In the genomic region with DNA sequence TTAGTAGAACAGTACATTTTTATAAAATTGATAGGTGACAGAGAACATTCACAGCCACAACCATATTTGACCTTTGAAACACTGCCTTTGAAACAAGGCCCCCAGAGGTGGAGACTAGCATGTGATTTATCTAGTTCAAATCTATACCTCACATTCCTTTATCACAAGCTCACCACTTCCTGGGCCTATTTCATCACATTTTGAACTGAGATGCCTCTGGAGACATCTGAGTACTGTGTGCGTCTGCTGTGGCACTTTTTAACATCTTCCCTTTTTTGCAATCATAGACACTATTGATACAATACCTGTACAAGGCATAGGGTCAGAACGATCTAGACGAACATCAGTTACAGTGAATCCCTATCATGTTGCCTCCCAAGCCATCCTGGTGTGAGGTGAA, we compare ENCODE assay signal across 21 mouse cellular contexts.
DNase-seq lines count a peak whose midpoint lies in the region; ATAC-seq and TF ChIP-seq lines count a peak whose summit lies in the region.
"Had no signal": no experiment of that assay in that cellular context is flagged by ENCODE, and none has a peak within 500 bp of the region (broad histone marks: within the 10 kb centered on the region; RNA-seq: fewer than 3 reads in every experiment).

No protein-coding gene starts in this region.

- no peak for TF ChIP-seq POLR2A in embryonic fibroblast, embryonic 13.5 days (IDR thresholded peaks at IDR 0.05; ENCODE audit: low read depth, low read length)

- H3K4me1 ChIP-seq in embryonic fibroblast, embryonic 13.5 days (ENCODE audit: control insufficient read depth, insufficient read depth, low read length), result peaks cover 21% of the 10 kb centered on the region
- H3K4me1 ChIP-seq: forebrain, embryonic 13.5 days; heart, embryonic 10.5 days; hindbrain, embryonic 12.5 days had no signal

- H3K4me3 ChIP-seq in embryonic fibroblast, embryonic 13.5 days (ENCODE audit: insufficient read depth, low read length), result no peak overlapping the region
- H3K4me3 ChIP-seq: embryonic facial prominence, embryonic 15.5 days; forebrain, embryonic 13.5 days; heart, embryonic 10.5 days; hindbrain, embryonic 12.5 days had no signal

- peak overlapping the region; percentile 49; the same call in 1 of the 2 replicates for H3K27ac ChIP-seq in embryonic fibroblast, embryonic 13.5 days (ENCODE audit: insufficient read depth, low read length)
- H3K27ac ChIP-seq: embryonic facial prominence, embryonic 15.5 days; forebrain, embryonic 13.5 days; heart, embryonic 10.5 days; hindbrain, embryonic 12.5 days had no signal

- peak; percentile 50 for ATAC-seq in megakaryocyte progenitor cell, adult 5-6 weeks (replicated peaks; ENCODE audit: poor library complexity)
- ATAC-seq: forebrain, embryonic 13.5 days; forebrain, postnatal 0 days; hindbrain, embryonic 16.5 days had no signal

- peak; percentile 42 for DNase-seq in CD4-positive, CD25-positive, alpha-beta regulatory T cell, adult 2 months (ENCODE audit: low read depth, low spot score)
- no peak for DNase-seq in urinary bladder, postnatal 4 days (ENCODE audit: low spot score in 2 of 2)
- DNase-seq in heart, adult 8-10 months (ENCODE audit: low spot score), result no peak
- no peak for DNase-seq in layer of hippocampus, adult 9-11 months
- DNase-seq: adrenal gland, adult 2 months; adrenal gland, postnatal 25 days; cerebellum, adult 18-20 months; cerebellum, postnatal 10 days; embryo, embryonic 11 days; forebrain, postnatal 0 days; gastrocnemius, postnatal 14 days; heart, adult 11 months; heart, postnatal 10 days; heart, postnatal 4 days had no signal

- TF ChIP-seq CTCF in embryonic fibroblast, embryonic 13.5 days (IDR thresholded peaks at IDR 0.05; ENCODE audit: borderline replicate concordance, insufficient read depth, low read length), result no peak
